Mouse (Mus musculus): ENCODE data around the gene Ccdc60.

DNA sequence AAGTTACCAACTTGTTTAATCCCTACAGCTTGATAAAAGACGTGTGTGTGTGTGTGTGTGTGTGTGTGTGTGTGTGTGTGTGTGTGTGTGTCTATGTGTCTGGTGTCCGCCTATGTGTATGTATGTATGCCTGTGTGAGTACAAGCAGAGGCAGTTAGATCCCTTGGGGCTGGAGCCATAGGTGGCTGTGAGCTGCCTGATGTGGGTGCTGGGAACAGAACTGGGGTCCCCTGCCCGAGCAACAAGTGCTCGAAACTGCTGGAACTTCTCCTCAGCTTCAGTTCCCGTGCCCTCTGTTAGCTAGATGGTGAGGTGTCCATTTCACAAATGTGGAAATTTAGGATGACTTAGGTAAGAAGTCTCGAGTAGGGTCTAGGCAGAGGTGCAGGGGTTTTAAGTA, 204.6 kb downstream of the Ccdc60 start:
- TF ChIP-seq CTCF (IDR thresholded peaks at IDR 0.05; ENCODE audit: control insufficient read depth, insufficient read depth, low read length) (no peak), POLR2A (IDR thresholded peaks at IDR 0.05; ENCODE audit: borderline replicate concordance, control insufficient read depth, low read depth, low read length) (no peak)
